Mouse (Mus musculus) spleen, adult 2 months (tissue): ENCODE measurements at regions not wholly inside any gene's neighbourhood (a gene's known extent, or its start where the extent isn't known, plus 50 kb on each side); places are given as distances from the start of the nearest gene placed in this dataset.

ENCODE experiments used
- CTCF ChIP-seq: fragments of 200-500 bp; IDR thresholded peaks from 2 replicates; pipeline ENCODE4 v1.5.1; 2011; ENCODE audit warnings: mild to moderate bottlenecking, inconsistent platforms; ENCODE audit not compliant: insufficient read depth, insufficient read length, insufficient replicate concordance; ENCODE audit errors: extremely low read depth
- POLR2A ChIP-seq: fragments of 200-500 bp; IDR thresholded peaks from 2 replicates; pipeline ENCODE4 v1.6.1; 2011; ENCODE audit warnings: low read depth, low read length, inconsistent platforms

DNA sequence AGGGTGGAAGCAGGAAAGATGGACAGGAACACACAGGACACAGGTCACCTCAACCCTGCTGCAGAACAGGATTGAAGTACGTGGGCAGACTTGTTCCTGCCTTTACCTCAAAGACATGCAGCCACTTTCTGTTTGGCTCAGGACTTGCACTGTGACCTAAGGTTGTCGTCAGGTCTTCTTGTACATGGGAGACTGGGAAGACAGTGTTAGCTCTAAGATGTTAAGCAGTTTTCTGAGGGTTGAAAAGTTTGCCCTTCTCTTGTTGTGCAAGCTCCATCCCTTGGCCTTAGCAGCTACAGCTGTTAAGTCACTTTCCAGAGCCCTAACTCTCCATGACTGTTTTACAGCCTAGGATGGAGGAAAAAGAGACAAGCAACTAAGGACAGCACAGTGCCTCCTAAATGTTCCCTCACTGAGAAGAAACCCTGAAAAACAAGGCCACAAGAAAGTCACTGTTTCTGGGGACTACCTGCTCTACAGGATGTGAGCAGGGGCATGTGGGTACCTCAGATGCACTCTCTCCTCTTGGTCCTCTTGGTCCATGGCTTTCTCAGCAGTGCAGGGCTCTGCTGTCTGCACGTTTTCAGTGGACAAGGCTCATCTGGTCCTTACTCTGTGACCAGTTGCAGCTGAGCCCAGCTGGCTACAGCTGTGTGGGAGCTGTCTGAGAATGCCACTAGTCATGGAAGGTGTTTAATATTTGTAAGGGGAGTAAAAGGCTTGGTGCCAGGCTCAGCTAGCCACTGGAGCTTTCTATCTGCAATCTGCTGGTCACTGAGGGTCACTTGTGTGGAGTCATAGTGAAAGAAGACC, 122.1 kb upstream of the Gm5148 start:
- TF ChIP-seq CTCF, result no peak
- TF ChIP-seq POLR2A, result no peak
